ENCODE assay signal across 16 mouse cellular contexts in the genomic region with DNA sequence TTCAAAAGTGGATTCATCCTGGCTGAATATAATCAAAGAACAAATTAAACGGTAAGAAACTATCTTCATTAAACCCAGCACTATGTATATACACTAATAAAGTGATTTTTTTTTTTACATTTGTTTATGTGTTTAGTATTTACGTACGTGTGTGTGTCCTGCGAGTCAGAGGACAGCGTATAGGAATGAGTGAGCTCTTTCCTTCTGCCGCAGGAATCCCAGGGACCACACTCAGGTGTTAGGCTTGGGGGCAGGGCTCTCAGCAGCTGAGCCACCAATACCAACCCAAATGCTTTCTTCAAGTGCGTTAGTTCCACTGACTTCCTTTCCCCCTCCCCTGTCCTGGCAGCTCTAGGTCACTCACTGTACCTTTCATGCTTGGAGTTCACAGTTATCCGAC.
A peak's percentile ranks its signal among the peaks of the same experiment; 100 is the strongest.
DNase-seq lines count a peak whose midpoint lies in the region; ATAC-seq lines count a peak whose summit lies in the region.
"Had no signal": no experiment of that assay in that cellular context is flagged by ENCODE, and none has a peak within 500 bp of the region (broad histone marks: within the 10 kb centered on the region; RNA-seq: fewer than 3 reads in every experiment).

No protein-coding gene starts in this region.

- no peaks in the 10 kb centered on the region for H3K9me3 ChIP-seq in forebrain, embryonic 16.5 days (ENCODE audit: control insufficient read depth, low read length)
- no peaks in the 10 kb centered on the region for H3K9me3 ChIP-seq in forebrain, embryonic 10.5 days
- no peaks in the 10 kb centered on the region for H3K9me3 ChIP-seq in kidney, embryonic 15.5 days (replicated peaks)
- H3K9me3 ChIP-seq in neural tube, embryonic 12.5 days = no peaks in the 10 kb centered on the region
- H3K9me3 ChIP-seq in neural tube, embryonic 15.5 days (replicated peaks) = no peaks in the 10 kb centered on the region
- H3K9me3 ChIP-seq: embryonic facial prominence, embryonic 12.5 days; forebrain, embryonic 13.5 days; heart, embryonic 13.5 days; hindbrain, embryonic 12.5 days had no signal

- H3K4me3 ChIP-seq in forebrain, embryonic 16.5 days (replicated peaks; ENCODE audit: low read length) = no peak overlapping the region
- no peak overlapping the region for H3K4me3 ChIP-seq in forebrain, embryonic 10.5 days
- no peak overlapping the region for H3K4me3 ChIP-seq in kidney, embryonic 15.5 days (replicated peaks)
- no peak overlapping the region for H3K4me3 ChIP-seq in neural tube, embryonic 12.5 days
- no peak overlapping the region; the same call in 1 of the 2 replicates for H3K4me3 ChIP-seq in neural tube, embryonic 15.5 days (replicated peaks)
- H3K4me3 ChIP-seq: embryonic facial prominence, embryonic 12.5 days; forebrain, embryonic 13.5 days; heart, embryonic 13.5 days; hindbrain, embryonic 12.5 days had no signal

- no peaks in the 10 kb centered on the region for H3K36me3 ChIP-seq in forebrain, embryonic 16.5 days (ENCODE audit: control insufficient read depth, insufficient read depth)
- H3K36me3 ChIP-seq in forebrain, embryonic 10.5 days (replicated peaks) = no peaks in the 10 kb centered on the region
- H3K36me3 ChIP-seq in kidney, embryonic 15.5 days = no peaks in the 10 kb centered on the region
- no peaks in the 10 kb centered on the region for H3K36me3 ChIP-seq in neural tube, embryonic 12.5 days
- H3K36me3 ChIP-seq in neural tube, embryonic 15.5 days = no peaks in the 10 kb centered on the region
- H3K36me3 ChIP-seq: embryonic facial prominence, embryonic 12.5 days; heart, embryonic 13.5 days; hindbrain, embryonic 12.5 days had no signal

- no peaks in the 10 kb centered on the region for H3K27me3 ChIP-seq in forebrain, embryonic 16.5 days (replicated peaks; ENCODE audit: control insufficient read depth, insufficient read depth, low read length)
- H3K27me3 ChIP-seq in forebrain, embryonic 10.5 days (ENCODE audit: poor library complexity, severe bottlenecking) = no peaks in the 10 kb centered on the region
- H3K27me3 ChIP-seq in kidney, embryonic 15.5 days = no peaks in the 10 kb centered on the region
- H3K27me3 ChIP-seq in neural tube, embryonic 12.5 days (replicated peaks) = no peaks in the 10 kb centered on the region
- H3K27me3 ChIP-seq in neural tube, embryonic 15.5 days (replicated peaks) = no peaks in the 10 kb centered on the region
- H3K27me3 ChIP-seq: embryonic facial prominence, embryonic 12.5 days; forebrain, embryonic 13.5 days; heart, embryonic 13.5 days; hindbrain, embryonic 12.5 days had no signal

- no peak for DNase-seq in forebrain, embryonic 10.5 days (ENCODE audit: extremely low spot score, low spot score)
- DNase-seq in kidney, adult 9 months = no peak
- no peak for DNase-seq in neural tube, embryonic 10.5 days (ENCODE audit: extremely low spot score, low spot score)
- no peak for DNase-seq in testis, postnatal 14 days (ENCODE audit: low spot score)
- DNase-seq: adrenal gland, postnatal 10 days; B cell, adult 2 months; gastrocnemius, postnatal 14 days; heart, postnatal 36 days had no signal

- no peak for ATAC-seq in forebrain, embryonic 16.5 days
- no peak for ATAC-seq in kidney, embryonic 15.5 days (replicated peaks; ENCODE audit: low FRiP score)
- ATAC-seq in neural tube, embryonic 12.5 days (ENCODE audit: low FRiP score, low read depth) = no peak
- ATAC-seq in neural tube, embryonic 15.5 days (ENCODE audit: low FRiP score) = peak; percentile 64
- ATAC-seq: forebrain, embryonic 13.5 days had no signal

- no peak overlapping the region for H3K27ac ChIP-seq in forebrain, embryonic 16.5 days (ENCODE audit: low read length)
- no peak overlapping the region for H3K27ac ChIP-seq in forebrain, embryonic 10.5 days
- H3K27ac ChIP-seq in kidney, embryonic 15.5 days = no peak overlapping the region
- H3K27ac ChIP-seq in neural tube, embryonic 12.5 days = no peak overlapping the region
- H3K27ac ChIP-seq in neural tube, embryonic 15.5 days (replicated peaks) = peak overlapping the region; percentile 69; the same call in 1 of the 2 replicates
- H3K27ac ChIP-seq: embryonic facial prominence, embryonic 12.5 days; forebrain, embryonic 13.5 days; hindbrain, embryonic 12.5 days had no signal

- peak overlapping the region; percentile 26; the same call in 1 of the 2 replicates for H3K4me2 ChIP-seq in forebrain, embryonic 16.5 days (ENCODE audit: low read length)
- H3K4me2 ChIP-seq in kidney, embryonic 15.5 days = peak overlapping the region; percentile 42
- H3K4me2 ChIP-seq in neural tube, embryonic 12.5 days (replicated peaks) = peak overlapping the region; percentile 33; the same call in 1 of the 2 replicates
- peak overlapping the region; percentile 50 for H3K4me2 ChIP-seq in neural tube, embryonic 15.5 days
- H3K4me2 ChIP-seq: embryonic facial prominence, embryonic 12.5 days; forebrain, embryonic 13.5 days; heart, embryonic 13.5 days; hindbrain, embryonic 12.5 days had no signal

- no peak overlapping the region for H3K9ac ChIP-seq in forebrain, embryonic 16.5 days (replicated peaks; ENCODE audit: low read depth, low read length)
- no peak overlapping the region for H3K9ac ChIP-seq in kidney, embryonic 15.5 days
- no peak overlapping the region for H3K9ac ChIP-seq in neural tube, embryonic 12.5 days
- H3K9ac ChIP-seq in neural tube, embryonic 15.5 days (replicated peaks) = no peak overlapping the region
- H3K9ac ChIP-seq: embryonic facial prominence, embryonic 12.5 days; forebrain, embryonic 13.5 days; hindbrain, embryonic 12.5 days had no signal

- H3K4me1 ChIP-seq in forebrain, embryonic 16.5 days (replicated peaks; ENCODE audit: control insufficient read depth, insufficient read depth, low read length) = no peaks in the 10 kb centered on the region
- 0 out of 2 replicates have a peak, but pooled peaks cover 3% of the 10 kb centered on the region for H3K4me1 ChIP-seq in forebrain, embryonic 10.5 days
- H3K4me1 ChIP-seq in kidney, embryonic 15.5 days = peaks cover 36% of the 10 kb centered on the region
- H3K4me1 ChIP-seq in neural tube, embryonic 12.5 days = peaks cover 8% of the 10 kb centered on the region
- H3K4me1 ChIP-seq in neural tube, embryonic 15.5 days = peaks cover 14% of the 10 kb centered on the region
- H3K4me1 ChIP-seq: forebrain, embryonic 13.5 days had no signal

- WGBS in forebrain, embryonic 16.5 days = 72% methylated on average over 8 of the region's 8 CpGs
- 83% methylated on average over 8 of the region's 8 CpGs for WGBS in forebrain, embryonic 10.5 days
- WGBS in kidney, embryonic 15.5 days = 48% methylated on average over 8 of the region's 8 CpGs
- WGBS in neural tube, embryonic 12.5 days = 72% methylated on average over 8 of the region's 8 CpGs
- WGBS in neural tube, embryonic 15.5 days = 61% methylated on average over 8 of the region's 8 CpGs
